Mouse (Mus musculus): ENCODE data around the gene Tenm3. TPM values are rescaled to one million over a fixed set of nuclear protein-coding genes. Genes with fewer than 3 reads are reported as not detected.

Gene Tenm3
- total RNA-seq, 2 experiments from 2014 or later, result 78.0 to 80.1 TPM

DNA sequence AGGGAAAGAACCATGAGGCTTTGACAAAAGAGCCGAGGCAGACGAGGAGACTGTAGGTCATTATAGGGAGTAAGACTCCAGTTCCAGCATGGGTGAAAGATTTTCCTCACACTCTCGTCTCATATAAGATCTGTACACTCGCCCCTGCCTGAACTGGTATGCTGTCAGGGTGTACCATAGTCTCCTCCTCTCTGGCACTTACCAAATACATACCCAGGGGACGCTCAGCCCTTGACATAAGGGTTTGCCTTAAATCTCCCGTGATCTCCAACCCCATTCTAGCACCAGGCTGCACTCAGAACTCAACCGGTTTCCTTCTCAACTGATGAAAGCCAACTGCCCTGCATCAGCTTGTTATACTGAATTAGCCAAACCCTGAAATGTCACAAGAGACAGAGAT lies 121.4 kb downstream of the Tenm3 start:
- Histone ChIP-seq H3K27ac (no peak overlapping the region), H3K4me3 (no peak overlapping the region)
- no peak for TF ChIP-seq CTCF (conservative IDR thresholded peaks at IDR 0.05)
- no peak for DNase-seq (ENCODE audit: low spot score in 2 of 2)

DNA sequence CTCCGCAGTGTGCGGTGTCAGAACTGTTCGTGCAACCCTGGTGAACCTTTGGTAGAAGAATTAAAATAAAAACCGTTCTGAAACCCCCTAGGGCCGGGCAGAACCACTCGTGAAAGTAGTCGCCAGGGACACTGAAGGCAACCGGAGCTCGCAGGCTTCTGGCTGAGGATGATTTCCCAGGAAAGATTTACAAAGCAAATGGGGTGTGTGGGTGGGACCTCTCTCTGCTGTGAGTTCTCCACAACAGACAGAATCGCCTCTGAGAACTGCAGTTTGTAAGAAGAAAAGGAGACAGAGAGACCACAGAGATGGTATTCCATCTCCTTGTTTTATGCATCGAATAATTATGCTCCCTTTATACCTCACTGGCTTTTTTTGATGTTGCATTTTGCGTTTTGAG lies 122.4 kb downstream of the Tenm3 start:
- TF ChIP-seq CTCF (conservative IDR thresholded peaks at IDR 0.05), result no peak
- DNase-seq (ENCODE audit: low spot score in 2 of 2), result no peak

GRCm38 (mm10) chr8:48715616-48716015 lies 128.1 kb downstream of the Tenm3 start:
- no peak for TF ChIP-seq CTCF (conservative IDR thresholded peaks at IDR 0.05)
- DNase-seq (ENCODE audit: low spot score in 2 of 2), result no peak
- Histone ChIP-seq H3K4me3 (no peak overlapping the region), H3K27ac (no peak overlapping the region)

More for the DNA sequence above, 122.4 kb downstream of the Tenm3 start:
- Histone ChIP-seq H3K27ac (no peak overlapping the region), H3K4me3 (no peak overlapping the region)

- TF ChIP-seq CTCF (conservative IDR thresholded peaks at IDR 0.05), result no peak
- no peak for DNase-seq (ENCODE audit: low spot score in 2 of 2)
- Histone ChIP-seq H3K4me3 (no peak overlapping the region), H3K27ac (no peak overlapping the region)
Observed at GRCm38 (mm10) chr8:48706666-48707065, 137.1 kb downstream of the Tenm3 start.

DNA sequence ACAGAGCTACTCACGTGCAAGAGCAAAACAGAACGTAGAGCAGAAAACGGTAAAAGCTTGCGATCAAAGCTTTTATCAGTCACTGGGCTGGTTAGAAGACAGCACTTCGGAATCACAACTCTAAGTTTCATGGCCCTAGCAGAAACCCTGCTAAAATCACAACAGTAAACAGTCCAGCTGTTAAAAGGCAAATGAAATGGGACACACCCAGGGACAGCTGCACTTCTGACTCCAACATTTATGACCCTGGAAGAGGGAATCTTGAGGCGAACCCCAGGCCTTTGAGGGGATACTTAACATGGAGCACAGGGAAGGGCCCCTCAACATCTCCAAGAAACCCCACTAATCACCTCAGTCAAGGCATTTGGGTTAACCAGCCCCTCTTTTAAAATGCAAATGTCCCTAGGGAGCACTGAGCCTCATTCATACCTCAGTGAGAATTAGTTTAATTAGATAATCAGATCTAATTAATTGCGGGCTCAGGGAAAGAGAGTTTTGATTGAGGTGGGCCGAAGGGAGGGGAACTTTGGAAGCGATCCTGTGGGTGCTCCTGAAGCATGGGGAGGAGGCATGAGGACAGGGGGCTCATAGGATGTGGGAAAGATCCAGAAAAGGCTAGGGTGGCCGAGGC lies 138.8 kb downstream of the Tenm3 start:
- Histone ChIP-seq H3K27ac (no peak overlapping the region), H3K4me3 (no peak overlapping the region)
- no peak for TF ChIP-seq CTCF (conservative IDR thresholded peaks at IDR 0.05)
- DNase-seq (ENCODE audit: low spot score in 2 of 2), result no peak

- no peak overlapping the region for H3K4me3 ChIP-seq
- no peak for TF ChIP-seq CTCF (conservative IDR thresholded peaks at IDR 0.05)
- no peak for DNase-seq (ENCODE audit: low spot score in 2 of 2)
- H3K27ac ChIP-seq, result no peak overlapping the region
Observed at GRCm38 (mm10) chr8:48704485-48704884, 139.3 kb downstream of the Tenm3 start.

DNA sequence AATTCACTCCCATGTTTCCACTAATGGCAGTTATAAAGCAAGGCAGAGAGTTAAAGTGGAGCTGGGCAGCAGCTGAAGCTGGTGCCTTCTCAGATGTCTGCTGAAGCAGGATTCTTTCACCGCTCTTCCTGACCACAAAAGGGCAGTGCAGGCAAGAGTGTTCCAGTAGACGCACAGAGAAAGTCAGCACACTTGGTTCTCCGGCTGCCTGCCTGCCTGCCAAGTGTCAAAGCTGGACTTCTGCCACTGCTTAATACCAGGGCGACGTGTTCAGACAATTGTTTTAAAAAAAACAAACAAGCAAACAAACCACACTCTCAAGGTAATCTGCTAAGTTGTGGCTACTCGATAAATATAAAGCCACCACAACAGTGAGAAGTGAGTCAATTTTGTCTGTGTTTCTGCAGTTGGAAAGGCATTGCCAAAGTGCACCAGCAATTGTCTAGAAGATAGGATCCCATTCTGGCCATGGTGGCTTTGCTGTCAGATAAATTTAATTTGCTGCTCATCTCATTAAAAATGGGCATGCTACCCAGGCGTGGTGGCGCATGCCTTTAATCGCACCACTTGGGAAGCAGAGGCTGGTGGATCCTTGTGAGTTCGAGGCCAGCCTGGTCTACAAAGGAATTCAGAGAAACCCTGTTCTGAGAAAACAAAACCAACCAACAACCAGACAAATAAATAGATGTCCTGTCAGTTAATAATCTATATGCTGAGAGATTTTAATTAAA lies 152.9 kb downstream of the Tenm3 start:
- Histone ChIP-seq H3K27ac (no peak overlapping the region), H3K4me3 (no peak overlapping the region)
- peak; percentile 45 for TF ChIP-seq CTCF (conservative IDR thresholded peaks at IDR 0.05)
- no peak for DNase-seq (ENCODE audit: low spot score in 2 of 2)

DNA sequence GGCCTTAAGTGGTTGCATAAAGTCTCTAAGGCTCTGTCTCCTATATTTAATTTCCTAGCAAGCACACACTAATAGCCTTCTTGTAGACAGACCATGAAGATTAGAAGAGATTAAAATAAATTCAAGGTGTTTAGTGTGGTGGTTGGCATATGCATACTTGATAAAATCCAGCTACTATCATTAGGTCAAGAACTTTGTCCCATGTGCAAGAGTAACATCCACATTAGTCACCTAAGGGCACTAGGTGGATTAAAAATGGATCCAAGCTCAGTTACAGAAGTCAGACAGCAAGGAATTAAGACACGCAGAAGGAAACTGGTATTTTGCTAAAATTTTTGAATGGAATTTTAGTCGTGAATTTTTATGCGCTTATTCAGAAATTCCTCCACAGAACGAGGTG lies 155.0 kb downstream of the Tenm3 start:
- no peak for TF ChIP-seq CTCF (conservative IDR thresholded peaks at IDR 0.05)
- Histone ChIP-seq H3K4me3 (no peak overlapping the region), H3K27ac (no peak overlapping the region)
- DNase-seq (ENCODE audit: low spot score in 2 of 2), result no peak

DNA sequence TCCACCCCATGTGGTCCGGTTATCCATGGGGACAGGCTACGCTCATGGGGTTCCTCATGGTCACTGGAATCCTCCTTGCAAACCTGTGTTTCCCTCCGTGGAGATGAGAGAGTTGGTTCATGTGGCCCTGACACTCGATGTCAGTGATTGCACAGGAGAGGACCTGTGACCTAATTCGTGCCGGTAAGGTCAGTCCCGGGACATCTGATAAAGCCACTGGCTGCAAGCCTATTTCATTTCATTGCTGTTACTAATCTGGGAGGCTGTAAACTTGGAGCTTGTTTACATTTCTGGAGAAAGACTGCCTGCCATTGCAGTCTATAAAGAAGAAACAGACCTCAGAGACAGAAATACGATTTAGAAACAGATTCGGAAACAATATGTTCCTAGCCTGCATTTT lies 155.6 kb downstream of the Tenm3 start:
- Histone ChIP-seq H3K4me3 (no peak overlapping the region), H3K27ac (no peak overlapping the region)
- no peak for TF ChIP-seq CTCF (conservative IDR thresholded peaks at IDR 0.05)
- no peak for DNase-seq (ENCODE audit: low spot score in 2 of 2)

- no peak for TF ChIP-seq CTCF (conservative IDR thresholded peaks at IDR 0.05)
Observed at GRCm38 (mm10) chr8:48673476-48673875, 170.3 kb downstream of the Tenm3 start.

DNA sequence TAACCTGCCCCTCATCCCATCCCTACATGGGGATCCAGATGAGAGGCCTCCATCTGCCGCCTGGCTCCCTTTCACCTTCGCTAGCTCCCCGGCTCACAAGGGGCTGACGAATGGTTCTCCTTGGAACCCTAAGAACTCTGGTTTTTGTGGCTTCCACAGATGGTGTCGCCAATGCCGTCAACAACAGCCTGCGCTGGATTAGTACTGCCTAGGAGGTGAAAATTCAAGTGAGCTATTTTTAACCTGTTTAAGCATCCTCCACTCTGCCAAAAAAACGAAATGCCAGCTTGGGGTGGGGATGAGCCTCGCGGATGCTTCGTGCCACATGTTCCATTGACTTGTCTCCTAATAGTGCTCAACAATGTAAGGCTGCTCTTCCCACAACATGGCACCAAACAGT lies 171.3 kb downstream of the Tenm3 start:
- Histone ChIP-seq H3K4me3 (no peak overlapping the region), H3K27ac (no peak overlapping the region; the same call in 1 of the 2 replicates)
- TF ChIP-seq CTCF (conservative IDR thresholded peaks at IDR 0.05), result no peak
- DNase-seq (ENCODE audit: low spot score in 2 of 2), result peak in 1 of 2 experiments; percentile 38

More at GRCm38 (mm10) chr8:48673476-48673875, 170.3 kb downstream of the Tenm3 start:
- H3K27ac ChIP-seq, result no peak overlapping the region
- no peak overlapping the region for H3K4me3 ChIP-seq
- DNase-seq (ENCODE audit: low spot score in 2 of 2), result no peak

GRCm38 (mm10) chr8:48671318-48671717 lies 172.4 kb downstream of the Tenm3 start:
- TF ChIP-seq CTCF (conservative IDR thresholded peaks at IDR 0.05), result no peak
- Histone ChIP-seq H3K4me3 (no peak overlapping the region), H3K27ac (no peak overlapping the region)
- DNase-seq (ENCODE audit: low spot score in 2 of 2), result no peak

GRCm38 (mm10) chr8:48670895-48671294 lies 172.9 kb downstream of the Tenm3 start:
- no peak overlapping the region for H3K27ac ChIP-seq
- no peak for DNase-seq (ENCODE audit: low spot score in 2 of 2)
- TF ChIP-seq CTCF (conservative IDR thresholded peaks at IDR 0.05), result no peak
- H3K4me3 ChIP-seq, result no peak overlapping the region

GRCm38 (mm10) chr8:48670387-48670786 lies 173.4 kb downstream of the Tenm3 start:
- DNase-seq (ENCODE audit: low spot score in 2 of 2), result no peak
- TF ChIP-seq CTCF (conservative IDR thresholded peaks at IDR 0.05), result no peak
- Histone ChIP-seq H3K27ac (no peak overlapping the region), H3K4me3 (no peak overlapping the region)
